Mouse (Mus musculus) gastrocnemius, adult 2 months (tissue): ENCODE results near the gene Armh3. TPM values are rescaled to one million over a fixed set of nuclear protein-coding genes. Genes with fewer than 3 reads are reported as not detected.

Experiments used
- DNase-seq: peaks from one replicate; pipeline ENCODE4 v3.0.0; 2022
- H3K27ac ChIP-seq: fragments of 200-600 bp; 2 replicates; pipeline ENCODE4 v1.8.1; 2022; ENCODE audit warnings: mild to moderate bottlenecking
- H3K4me3 ChIP-seq: fragments of 200-600 bp; 2 replicates; pipeline ENCODE4 v1.8.1; 2022; ENCODE audit warnings: mild to moderate bottlenecking, moderate library complexity
- CTCF ChIP-seq: fragments of 200-600 bp; IDR thresholded peaks from 2 replicates; pipeline ENCODE4 v1.8.1; 2022; ENCODE audit warnings: antibody characterized with exemption, mild to moderate bottlenecking, moderate library complexity
- intact Hi-C: fragments of 180-260 bp; cut with DNase I; formaldehyde crosslinking; loops from one replicate; pipeline ENCODE4 v1.15.1; 2025
- total RNA-seq, 2 experiments: library from RNA; stranded (reverse); gene quantifications; 2 replicates each; pipeline ENCODE4 v1.2.3; 2021

The Armh3 gene
- total RNA-seq, 2 experiments from 2014 or later, result 13.6 to 14.7 TPM

- no peak for TF ChIP-seq CTCF
- DNase-seq, result no peak
- Histone ChIP-seq H3K4me3 (no peak overlapping the region), H3K27ac (no peak overlapping the region)
- intact Hi-C loops, result no loop called here
Observed at GRCm38 (mm10) chr19:45945986-45946385, 52.3 kb downstream of the Armh3 start.

DNA sequence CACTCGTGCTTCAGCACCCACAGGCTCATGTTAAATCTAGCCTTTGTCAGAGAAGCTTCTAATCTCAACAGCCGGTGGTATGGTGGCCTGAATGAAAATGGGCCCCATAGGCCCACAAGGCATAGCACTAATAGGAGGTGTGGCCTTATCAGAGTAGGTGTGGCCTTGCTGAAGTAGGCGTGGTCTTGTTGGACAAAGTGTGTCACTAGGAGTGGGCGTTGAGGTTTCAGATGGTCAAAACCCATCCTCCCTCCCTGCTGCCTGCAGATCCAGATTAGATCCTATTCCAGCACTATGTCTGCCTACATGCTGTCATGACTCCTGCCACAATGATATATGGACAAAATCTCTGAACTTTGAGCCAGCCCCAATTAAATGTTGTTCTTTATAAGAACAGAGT is 54.5 kb downstream of the Armh3 start:
- no peak for TF ChIP-seq CTCF
- DNase-seq, result no peak
- intact Hi-C loops, result no loop called here
- no peak overlapping the region for H3K27ac ChIP-seq
- no peak overlapping the region for H3K4me3 ChIP-seq

DNA sequence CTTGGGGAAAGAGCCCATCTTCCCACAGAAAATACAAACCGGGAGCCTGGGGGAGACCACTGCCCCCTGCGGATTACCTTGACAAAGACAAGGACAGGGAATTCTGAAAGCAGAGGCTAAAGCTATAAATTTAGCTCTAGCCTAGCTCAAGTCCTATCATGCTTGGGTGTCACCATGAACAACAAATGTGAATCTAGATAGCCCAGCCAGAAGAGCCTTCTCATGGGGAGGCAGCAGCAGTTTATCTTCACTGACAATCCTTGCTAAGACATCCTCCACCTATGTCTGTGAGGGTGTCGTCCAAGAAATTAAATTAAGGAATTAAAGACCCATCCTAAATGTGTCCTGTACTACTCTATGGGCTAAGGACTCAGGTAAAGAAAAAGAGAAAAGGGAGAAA is 60.2 kb downstream of the Armh3 start:
- no peak for DNase-seq
- intact Hi-C loops, result no loop called here
- TF ChIP-seq CTCF, result no peak
- no peak overlapping the region for H3K4me3 ChIP-seq
- H3K27ac ChIP-seq, result no peak overlapping the region

DNA sequence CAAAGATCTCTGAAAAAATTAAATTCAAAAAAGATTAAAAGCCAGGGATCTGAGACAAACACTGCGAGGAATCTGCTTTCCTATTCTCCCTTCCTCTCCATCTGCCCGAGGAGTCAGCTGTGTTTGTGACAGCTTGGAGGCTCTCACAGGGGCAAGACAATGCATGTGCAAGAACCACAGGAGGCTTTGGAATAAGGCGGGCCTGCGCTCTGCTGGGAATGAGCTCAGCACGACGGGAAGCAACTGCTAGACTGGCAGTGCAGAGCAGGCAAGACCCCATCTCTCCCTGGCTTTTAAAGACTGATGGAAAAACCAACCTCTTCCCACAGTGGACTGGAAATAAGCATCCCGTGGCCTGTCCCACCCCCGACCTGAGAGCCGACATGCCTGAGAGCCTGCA is 60.8 kb downstream of the Armh3 start:
- no peak overlapping the region for H3K27ac ChIP-seq
- no peak for TF ChIP-seq CTCF
- no peak for DNase-seq
- H3K4me3 ChIP-seq, result no peak overlapping the region
- intact Hi-C loops, result no loop called here

- intact Hi-C loops, result no loop called here
- TF ChIP-seq CTCF, result no peak
- DNase-seq, result no peak
- H3K27ac ChIP-seq, result no peak overlapping the region
- H3K4me3 ChIP-seq, result no peak overlapping the region
Observed at GRCm38 (mm10) chr19:45927236-45927635, 71.1 kb downstream of the Armh3 start.

DNA sequence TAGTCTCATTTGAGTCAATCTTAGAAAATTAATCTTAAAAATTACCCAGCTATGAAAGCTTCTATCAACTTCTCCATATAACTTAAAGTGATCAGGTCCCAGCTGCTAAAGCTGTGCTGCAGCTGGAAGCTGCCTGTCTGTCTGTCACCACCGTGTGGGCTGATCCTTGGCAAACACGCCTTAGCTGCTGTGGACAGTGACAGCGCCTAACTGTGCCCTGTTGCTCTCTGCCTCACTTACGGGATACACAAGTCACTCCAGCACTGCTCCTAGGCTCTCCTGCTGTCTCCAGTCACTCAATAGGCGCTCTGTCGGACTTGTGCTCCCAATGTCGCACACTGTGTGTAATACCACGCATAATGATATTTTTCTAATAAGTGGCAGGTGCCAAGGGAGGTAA is 71.9 kb downstream of the Armh3 start:
- Histone ChIP-seq H3K4me3 (no peak overlapping the region), H3K27ac (no peak overlapping the region)
- no peak for TF ChIP-seq CTCF
- DNase-seq, result no peak
- intact Hi-C loops, result no loop called here

DNA sequence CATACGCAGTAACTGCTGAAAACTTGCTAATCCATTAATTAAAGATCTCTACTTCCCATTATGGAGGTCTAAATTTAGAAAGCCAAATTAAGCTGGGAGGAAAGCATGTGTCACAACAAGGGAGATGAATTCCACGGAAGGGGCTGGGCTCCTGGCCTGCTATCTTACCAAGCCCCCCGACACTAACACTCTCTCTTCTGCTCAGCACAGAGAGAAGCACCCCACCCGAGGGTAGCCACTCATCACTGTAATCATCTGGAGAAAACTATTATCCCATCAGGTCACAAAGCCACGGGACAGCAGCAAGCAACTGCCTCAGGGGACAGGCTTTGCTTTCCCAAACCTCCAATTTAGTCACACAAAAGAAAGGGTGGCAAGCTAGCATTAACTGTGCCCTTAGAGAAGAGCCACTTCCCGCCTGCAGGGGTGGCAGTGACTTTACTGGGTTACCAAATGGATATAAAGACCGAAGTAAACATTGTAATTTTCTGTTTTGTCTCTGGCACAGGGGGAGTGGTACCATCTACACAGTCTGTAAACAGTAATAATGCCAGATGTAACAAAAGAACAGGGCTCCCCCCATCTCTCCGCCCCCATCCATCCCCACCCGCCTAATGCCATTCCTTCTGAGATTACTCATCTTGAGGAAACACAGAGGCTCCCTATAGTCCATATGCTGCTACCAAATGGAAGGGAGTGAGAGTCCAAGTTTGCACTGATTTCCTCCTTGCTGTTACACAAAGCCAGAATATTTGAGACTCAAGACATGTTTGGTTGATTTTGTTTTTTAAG is 77.8 kb downstream of the Armh3 start:
- no peak for DNase-seq
- no peak overlapping the region for H3K27ac ChIP-seq
- intact Hi-C loops, result no loop called here
- no peak for TF ChIP-seq CTCF
- no peak overlapping the region for H3K4me3 ChIP-seq

DNA sequence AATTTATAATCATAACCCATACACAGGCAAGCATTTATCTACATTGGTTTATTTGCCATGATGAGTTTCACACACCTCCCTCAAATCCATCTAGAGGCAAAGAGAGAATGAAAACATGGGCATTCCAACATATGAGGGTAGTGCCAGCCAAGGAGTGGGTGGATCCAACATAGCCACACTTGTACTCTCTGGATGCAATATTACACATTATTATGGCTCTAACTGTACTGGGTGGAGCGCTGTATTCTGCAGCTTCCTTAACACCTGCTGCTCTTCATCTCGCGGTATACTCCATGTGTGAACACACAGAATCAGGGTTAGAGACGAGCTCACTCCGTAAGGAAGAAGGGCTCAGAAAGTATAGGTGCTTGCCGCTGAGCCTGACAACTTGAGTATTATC is 79.9 kb downstream of the Armh3 start:
- no peak for TF ChIP-seq CTCF
- no peak overlapping the region for H3K27ac ChIP-seq
- no peak for DNase-seq
- no peak overlapping the region for H3K4me3 ChIP-seq
- intact Hi-C loops, result no loop called here

DNA sequence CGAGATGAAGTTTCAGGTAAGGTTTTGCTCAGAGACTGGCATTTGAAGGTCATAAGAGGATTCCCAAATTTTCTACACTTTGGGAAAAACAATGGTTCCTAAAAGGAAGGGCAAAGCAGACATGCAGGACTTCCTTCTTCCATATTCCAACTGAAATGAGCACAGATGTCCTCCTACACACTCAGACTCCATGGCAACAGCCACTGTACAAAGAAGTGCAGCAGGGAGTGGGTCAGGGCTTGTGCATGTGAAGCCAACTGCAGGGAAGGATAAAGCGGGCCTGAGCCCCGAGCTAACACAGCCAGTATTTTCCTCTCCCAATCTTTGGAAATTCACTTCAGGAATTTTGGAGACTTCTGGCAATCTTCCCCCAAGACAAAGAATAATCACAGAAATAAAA is 80.4 kb downstream of the Armh3 start:
- TF ChIP-seq CTCF, result no peak
- H3K4me3 ChIP-seq, result no peak overlapping the region
- DNase-seq, result no peak
- H3K27ac ChIP-seq, result no peak overlapping the region
- intact Hi-C loops, result no loop called here

- H3K4me3 ChIP-seq, result no peak overlapping the region
- no peak for TF ChIP-seq CTCF
- no peak for DNase-seq
- H3K27ac ChIP-seq, result no peak overlapping the region
- intact Hi-C loops, result no loop called here
Observed at GRCm38 (mm10) chr19:45916461-45916860, 81.8 kb downstream of the Armh3 start.

- intact Hi-C loops, result no loop called here
- DNase-seq, result no peak
- no peak for TF ChIP-seq CTCF
Observed at GRCm38 (mm10) chr19:45916026-45916425, 82.3 kb downstream of the Armh3 start.

GRCm38 (mm10) chr19:45913036-45913435 is 85.3 kb downstream of the Armh3 start:
- no peak; the same call in 1 of the 2 replicates for TF ChIP-seq CTCF
- Histone ChIP-seq H3K27ac (no peak overlapping the region), H3K4me3 (no peak overlapping the region)
- intact Hi-C loops, result no loop called here
- no peak for DNase-seq

More at GRCm38 (mm10) chr19:45916026-45916425, 82.3 kb downstream of the Armh3 start:
- no peak overlapping the region for H3K27ac ChIP-seq
- H3K4me3 ChIP-seq, result no peak overlapping the region

GRCm38 (mm10) chr19:45912376-45912775 is 85.9 kb downstream of the Armh3 start:
- no peak for DNase-seq
- Histone ChIP-seq H3K4me3 (no peak overlapping the region), H3K27ac (no peak overlapping the region)
- TF ChIP-seq CTCF, result no peak
- intact Hi-C loops, result no loop called here
